Mouse (Mus musculus): ENCODE data around the gene Lfng. TPM values are rescaled to one million over a fixed set of nuclear protein-coding genes. Genes with fewer than 3 reads are reported as not detected.
A peak's percentile ranks its signal among the peaks of the same experiment; 100 is the strongest.

The Lfng gene
- polyA plus RNA-seq, 1 experiment, result not detected

DNA sequence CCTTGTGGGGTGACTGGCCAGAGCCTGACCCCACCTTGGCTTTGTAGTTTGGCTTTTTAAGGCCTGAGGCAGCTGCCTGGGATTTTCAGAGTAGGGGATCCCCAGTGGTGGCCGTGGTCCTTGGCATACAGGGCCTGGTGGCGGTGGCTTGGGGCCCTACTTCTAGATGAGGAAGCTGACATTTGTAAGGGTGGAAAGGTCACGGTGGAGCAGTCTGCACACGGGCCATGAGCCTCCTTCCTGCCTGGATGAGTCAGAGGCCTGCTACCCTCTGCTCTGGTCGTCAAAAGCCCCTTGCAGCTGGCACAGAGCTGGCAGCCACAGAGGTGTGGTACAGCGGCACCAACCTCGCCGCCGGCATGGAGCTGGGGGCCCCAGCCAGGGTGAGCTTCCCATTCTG is 9.6 kb downstream of the Lfng start:
- TF ChIP-seq CTCF (IDR thresholded peaks at IDR 0.05; ENCODE audit: insufficient read depth, low read depth, low read length), result no peak
- TF ChIP-seq POLR2A (IDR thresholded peaks at IDR 0.05; ENCODE audit: insufficient read depth, low read depth, low read length), result no peak
- 56% methylated on average over 9 of the region's 9 CpGs for WGBS
- Histone ChIP-seq H3K27ac (ENCODE audit: insufficient read depth, low read depth, low read length) (no peak overlapping the region), H3K4me3 (ENCODE audit: insufficient read depth, low read depth, low read length) (no peak overlapping the region), H3K4me1 (ENCODE audit: control insufficient read depth, insufficient read depth, low read length) (peaks cover 23% of the 10 kb centered on the region)

DNA sequence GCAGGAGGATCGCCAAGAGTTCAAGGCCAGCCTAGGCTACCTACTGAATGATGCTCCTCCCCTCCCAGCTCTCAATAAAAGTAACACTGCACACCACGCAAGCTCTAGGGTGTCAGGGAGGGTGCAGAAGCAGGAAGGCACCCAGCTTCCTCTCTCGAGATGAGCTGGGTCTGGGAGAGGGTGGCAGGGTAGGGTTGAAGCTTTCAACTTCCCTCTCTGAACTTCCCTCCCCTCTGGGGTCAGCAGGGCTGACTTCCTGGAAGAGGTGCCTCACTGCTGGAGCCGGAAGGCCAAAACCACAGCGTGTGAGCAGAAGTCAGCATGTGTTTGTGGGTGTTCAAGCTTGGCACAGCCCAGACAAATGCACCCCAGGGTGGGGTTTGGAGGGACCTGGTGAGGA is 10.6 kb downstream of the Lfng start:
- no peak overlapping the region for H3K4me3 ChIP-seq (ENCODE audit: insufficient read depth, low read depth, low read length)
- WGBS, result 77% methylated on average over 5 of the region's 5 CpGs
- no peak for TF ChIP-seq POLR2A (IDR thresholded peaks at IDR 0.05; ENCODE audit: insufficient read depth, low read depth, low read length)
- no peak overlapping the region for H3K27ac ChIP-seq (ENCODE audit: insufficient read depth, low read depth, low read length)
- H3K4me1 ChIP-seq (ENCODE audit: control insufficient read depth, insufficient read depth, low read length), result peaks cover 23% of the 10 kb centered on the region

DNA sequence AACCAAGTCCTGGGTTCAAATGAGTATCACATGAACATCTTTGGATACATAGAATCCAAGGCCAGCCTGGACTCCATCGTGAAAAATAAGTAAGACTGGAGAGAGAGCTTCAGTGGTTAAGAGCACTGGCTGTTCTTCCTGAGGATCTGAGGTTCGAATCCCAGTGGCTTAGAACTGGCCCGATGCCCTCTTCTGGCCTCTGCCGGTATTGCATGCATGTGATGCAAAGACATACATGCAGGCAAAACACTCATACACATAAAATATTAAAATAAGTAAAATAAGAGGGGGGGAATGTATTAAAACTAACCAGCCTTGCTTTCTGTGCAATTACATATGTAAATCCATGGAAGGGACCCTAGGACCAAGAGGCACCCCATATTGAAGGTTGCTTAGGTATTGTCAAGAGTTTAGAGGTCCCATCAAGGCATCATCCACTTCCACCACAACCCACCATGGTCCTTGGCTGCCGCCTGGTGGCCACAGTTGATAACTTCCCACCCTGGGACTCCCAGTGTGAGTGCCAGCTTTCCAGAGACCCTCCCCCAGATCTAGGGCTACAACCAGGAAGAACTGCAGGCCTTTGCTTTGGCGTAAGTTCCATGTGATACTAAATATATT is 12.1 kb downstream of the Lfng start:
- TF ChIP-seq CTCF (IDR thresholded peaks at IDR 0.05; ENCODE audit: insufficient read depth, low read depth, low read length) (peak; percentile 44; the same call in 1 of the 2 replicates), POLR2A (IDR thresholded peaks at IDR 0.05; ENCODE audit: insufficient read depth, low read depth, low read length) (no peak)
- no peak overlapping the region for H3K27ac ChIP-seq (ENCODE audit: insufficient read depth, low read depth, low read length)
- 14% methylated on average over 6 of the region's 6 CpGs for WGBS
- peaks cover 21% of the 10 kb centered on the region for H3K4me1 ChIP-seq (ENCODE audit: control insufficient read depth, insufficient read depth, low read length)
- no peak overlapping the region for H3K4me3 ChIP-seq (ENCODE audit: insufficient read depth, low read depth, low read length)

DNA sequence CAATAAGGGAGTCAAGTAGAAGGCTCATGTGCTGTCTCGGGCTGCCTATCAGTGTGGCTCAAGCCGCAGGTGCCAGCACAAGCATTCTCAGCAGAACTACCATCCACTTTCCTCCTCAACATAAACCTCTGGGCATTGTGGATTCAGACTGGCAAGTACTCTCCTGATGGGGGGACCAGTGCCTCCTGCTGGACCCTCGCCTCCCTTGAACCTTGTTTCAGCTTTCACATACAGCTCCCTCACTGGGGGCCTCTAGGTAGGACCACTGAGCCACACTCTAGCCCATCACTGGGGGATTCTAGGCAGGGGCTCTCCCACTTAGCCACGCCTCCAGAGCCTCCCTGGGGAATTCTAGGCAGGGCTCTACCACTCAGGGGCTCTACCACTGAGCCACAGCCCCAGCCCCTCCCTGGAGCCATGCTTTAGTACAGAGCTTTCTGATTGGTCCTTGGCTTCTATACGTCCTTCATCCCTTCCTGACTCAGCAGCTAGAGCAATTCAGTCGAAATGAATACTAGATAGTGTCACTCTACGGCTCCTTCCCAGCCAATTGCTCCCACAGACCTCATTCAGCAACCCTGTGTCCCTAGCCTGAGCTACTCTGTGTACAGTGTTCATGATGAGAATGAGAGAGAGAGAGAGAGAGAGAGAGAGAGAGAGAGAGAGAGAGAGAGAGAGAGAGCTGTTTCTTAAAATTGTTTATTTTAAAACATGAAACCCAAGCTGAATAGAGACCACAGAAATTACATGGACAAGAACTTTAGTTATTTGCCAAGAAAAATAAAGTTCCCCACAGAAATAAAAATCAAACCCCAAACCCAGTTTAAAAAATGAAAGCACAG is 13.0 kb downstream of the Lfng start:
- no peak for TF ChIP-seq POLR2A (IDR thresholded peaks at IDR 0.05; ENCODE audit: insufficient read depth, low read depth, low read length)
- no peak for TF ChIP-seq CTCF (IDR thresholded peaks at IDR 0.05; ENCODE audit: insufficient read depth, low read depth, low read length)
- Histone ChIP-seq H3K27ac (ENCODE audit: insufficient read depth, low read depth, low read length) (no peak overlapping the region), H3K4me1 (ENCODE audit: control insufficient read depth, insufficient read depth, low read length) (peaks cover 21% of the 10 kb centered on the region), H3K4me3 (ENCODE audit: insufficient read depth, low read depth, low read length) (no peak overlapping the region)
- WGBS, result 41% methylated on average over 7 of the region's 7 CpGs

DNA sequence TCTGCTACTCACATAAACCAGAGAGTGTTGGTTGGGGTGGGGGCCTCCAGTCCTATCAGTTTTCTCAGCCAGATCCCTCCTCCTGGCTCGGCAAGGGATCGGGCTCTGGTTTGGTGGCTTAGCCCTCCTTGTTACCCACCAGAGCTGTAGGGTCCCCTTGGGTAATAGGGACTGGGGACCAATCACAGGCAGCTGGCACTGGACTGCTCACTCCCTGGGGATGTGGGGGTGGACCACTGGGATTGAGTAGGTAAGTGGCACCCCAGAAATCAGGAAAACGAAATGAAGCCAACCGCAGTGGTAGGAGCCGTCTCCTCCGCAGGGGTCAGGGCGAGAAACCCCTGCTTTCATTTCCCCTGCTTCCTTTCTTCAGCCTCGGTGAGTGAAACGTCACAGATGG is 14.0 kb downstream of the Lfng start:
- Histone ChIP-seq H3K4me3 (ENCODE audit: insufficient read depth, low read depth, low read length) (no peak overlapping the region), H3K27ac (ENCODE audit: insufficient read depth, low read depth, low read length) (no peak overlapping the region), H3K4me1 (ENCODE audit: control insufficient read depth, insufficient read depth, low read length) (peaks cover 29% of the 10 kb centered on the region)
- no peak for TF ChIP-seq CTCF (IDR thresholded peaks at IDR 0.05; ENCODE audit: insufficient read depth, low read depth, low read length)
- no peak for TF ChIP-seq POLR2A (IDR thresholded peaks at IDR 0.05; ENCODE audit: insufficient read depth, low read depth, low read length)
- WGBS, result 53% methylated on average over 9 of the region's 9 CpGs

DNA sequence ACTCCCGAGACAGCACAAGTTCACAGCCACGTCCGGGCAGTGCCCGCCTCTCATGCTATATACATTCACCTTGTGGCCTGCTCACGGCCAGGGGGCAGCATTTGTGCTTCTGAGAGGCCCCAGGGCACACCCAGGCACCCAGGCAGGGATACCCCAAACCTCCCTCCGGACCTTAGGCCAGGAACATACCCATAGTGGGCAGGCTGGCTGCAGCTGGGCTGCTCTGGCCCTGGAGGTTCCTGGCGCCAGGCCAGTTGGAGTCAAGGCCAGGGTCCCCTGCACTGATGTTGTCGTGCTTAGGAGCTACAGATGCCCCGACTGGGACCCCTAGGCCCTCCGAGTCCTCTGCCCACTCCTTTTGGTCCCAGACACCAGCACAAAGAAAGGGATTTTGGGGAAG is 14.4 kb downstream of the Lfng start:
- Histone ChIP-seq H3K4me1 (ENCODE audit: control insufficient read depth, insufficient read depth, low read length) (peaks cover 31% of the 10 kb centered on the region), H3K27ac (ENCODE audit: insufficient read depth, low read depth, low read length) (no peak overlapping the region), H3K4me3 (ENCODE audit: insufficient read depth, low read depth, low read length) (no peak overlapping the region)
- no peak for TF ChIP-seq POLR2A (IDR thresholded peaks at IDR 0.05; ENCODE audit: insufficient read depth, low read depth, low read length)
- no peak for TF ChIP-seq CTCF (IDR thresholded peaks at IDR 0.05; ENCODE audit: insufficient read depth, low read depth, low read length)
- 48% methylated on average over 10 of the region's 10 CpGs for WGBS

DNA sequence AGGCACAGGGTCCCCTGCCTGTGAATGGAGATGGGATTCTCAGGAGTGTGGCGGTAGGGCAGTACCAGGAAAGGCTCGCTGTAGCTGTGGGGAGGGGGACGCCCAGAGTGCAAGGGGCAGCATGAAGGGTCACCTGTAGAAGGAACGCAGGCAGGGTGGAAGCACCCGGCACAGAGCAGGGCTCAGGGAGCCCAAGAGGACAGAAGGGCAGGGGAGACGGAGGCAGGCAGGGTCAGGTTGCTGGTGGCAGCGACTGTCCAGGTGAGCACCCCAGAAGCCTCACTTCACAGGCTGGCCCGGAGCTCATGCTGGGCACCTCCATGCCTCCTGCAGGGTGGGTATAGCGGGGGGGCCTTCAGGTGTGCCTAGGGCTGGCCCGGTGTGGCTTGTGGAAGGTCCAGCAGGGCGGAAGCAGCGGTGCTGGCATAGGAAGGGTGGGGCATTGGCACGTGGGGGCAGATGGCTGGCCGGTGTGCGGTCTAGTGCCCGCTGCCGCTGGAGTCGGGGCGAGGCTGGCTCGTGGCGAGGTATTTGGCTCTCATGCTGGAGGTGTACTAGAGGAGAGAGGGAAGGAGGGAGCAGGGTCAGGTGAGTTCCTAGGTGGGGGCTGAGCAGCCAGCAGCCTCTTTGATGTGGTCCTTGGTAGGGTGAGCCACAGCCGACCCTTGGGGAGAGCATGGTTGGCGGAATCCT is 16.0 kb downstream of the Lfng start:
- H3K4me1 ChIP-seq (ENCODE audit: control insufficient read depth, insufficient read depth, low read length), result peaks cover 36% of the 10 kb centered on the region
- H3K27ac ChIP-seq (ENCODE audit: insufficient read depth, low read depth, low read length), result no peak overlapping the region
- no peak overlapping the region for H3K4me3 ChIP-seq (ENCODE audit: insufficient read depth, low read depth, low read length)
- no peak for TF ChIP-seq POLR2A (IDR thresholded peaks at IDR 0.05; ENCODE audit: insufficient read depth, low read depth, low read length)
- TF ChIP-seq CTCF (IDR thresholded peaks at IDR 0.05; ENCODE audit: insufficient read depth, low read depth, low read length), result no peak
- WGBS, result 93% methylated on average over 23 of the region's 23 CpGs

DNA sequence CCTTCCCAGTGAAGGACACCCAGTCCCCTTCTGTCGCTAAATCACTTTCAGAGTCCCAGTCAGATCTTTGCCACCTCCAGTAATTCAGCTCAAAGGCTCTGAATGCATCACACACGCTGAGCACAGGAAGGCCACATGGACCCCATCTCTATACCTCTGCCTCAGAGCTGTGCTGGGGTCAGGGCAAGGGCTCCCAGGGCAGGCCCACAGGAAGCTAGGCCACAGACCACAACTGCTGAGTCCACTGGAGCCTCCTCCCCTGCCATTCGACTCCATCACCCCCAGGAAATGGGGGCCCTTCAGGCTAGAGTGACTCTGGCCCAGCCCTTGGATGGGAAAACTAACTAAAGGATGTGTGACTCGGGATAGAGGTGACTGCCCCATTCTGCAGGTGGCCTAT is 16.7 kb downstream of the Lfng start:
- H3K4me3 ChIP-seq (ENCODE audit: insufficient read depth, low read depth, low read length), result no peak overlapping the region
- H3K27ac ChIP-seq (ENCODE audit: insufficient read depth, low read depth, low read length), result no peak overlapping the region
- peaks cover 36% of the 10 kb centered on the region for H3K4me1 ChIP-seq (ENCODE audit: control insufficient read depth, insufficient read depth, low read length)
- TF ChIP-seq CTCF (IDR thresholded peaks at IDR 0.05; ENCODE audit: insufficient read depth, low read depth, low read length) (no peak), POLR2A (IDR thresholded peaks at IDR 0.05; ENCODE audit: insufficient read depth, low read depth, low read length) (no peak)
- WGBS, result 64% methylated on average over 4 of the region's 4 CpGs

DNA sequence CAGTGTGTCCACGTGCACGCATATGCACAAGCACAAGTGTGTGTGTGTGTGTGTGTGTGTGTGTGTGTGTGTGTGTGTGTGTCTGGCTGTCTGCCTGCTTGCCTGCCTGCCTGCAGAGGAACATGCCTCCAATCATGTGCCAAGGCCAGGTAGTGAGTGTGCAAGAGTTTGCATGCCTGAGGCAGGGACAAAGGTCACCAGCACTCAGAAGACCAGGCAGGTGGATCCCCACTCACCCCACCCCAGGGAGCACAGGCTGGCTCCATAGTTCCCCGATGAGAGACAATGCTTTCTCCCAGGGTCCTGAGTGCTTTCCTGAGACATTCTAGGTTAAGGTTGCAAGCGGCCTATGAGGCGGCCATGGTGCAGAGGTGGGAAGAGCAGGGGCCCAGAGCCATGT is 17.1 kb downstream of the Lfng start:
- Histone ChIP-seq H3K4me3 (ENCODE audit: insufficient read depth, low read depth, low read length) (no peak overlapping the region), H3K27ac (ENCODE audit: insufficient read depth, low read depth, low read length) (no peak overlapping the region), H3K4me1 (ENCODE audit: control insufficient read depth, insufficient read depth, low read length) (peaks cover 36% of the 10 kb centered on the region)
- WGBS, result 77% methylated on average over 5 of the region's 5 CpGs
- TF ChIP-seq CTCF (IDR thresholded peaks at IDR 0.05; ENCODE audit: insufficient read depth, low read depth, low read length) (no peak), POLR2A (IDR thresholded peaks at IDR 0.05; ENCODE audit: insufficient read depth, low read depth, low read length) (no peak)
